Mouse (Mus musculus) inflammation-experienced regulatory T-cells, adult 6 months (primary cell): ENCODE data around the gene Mios. TPM values are rescaled to one million over a fixed set of nuclear protein-coding genes. Genes with fewer than 3 reads are reported as not detected.
A peak's percentile ranks its signal among the peaks of the same experiment; 100 is the strongest.

Source experiments
- ATAC-seq: one replicate; pipeline ENCODE4 v1.8.0; 2017
- polyA plus RNA-seq, 3 experiments: library from polyadenylated mRNA; unstranded; fragments of 100-300 nt; shearing (Covaris generic); gene quantifications; one replicate each; pipeline ENCODE4 v1.2.1; 2017

The Mios gene
- polyA plus RNA-seq, result 10 to 100 TPM; 10.2 to 16.6 (median 10.8) TPM

- ATAC-seq, result peak; percentile 94
Observed at GRCm38 (mm10) chr6:8209047-8209865, at the start of gene Mios. Mios (plus strand) TSS chr6:8209222.

DNA sequence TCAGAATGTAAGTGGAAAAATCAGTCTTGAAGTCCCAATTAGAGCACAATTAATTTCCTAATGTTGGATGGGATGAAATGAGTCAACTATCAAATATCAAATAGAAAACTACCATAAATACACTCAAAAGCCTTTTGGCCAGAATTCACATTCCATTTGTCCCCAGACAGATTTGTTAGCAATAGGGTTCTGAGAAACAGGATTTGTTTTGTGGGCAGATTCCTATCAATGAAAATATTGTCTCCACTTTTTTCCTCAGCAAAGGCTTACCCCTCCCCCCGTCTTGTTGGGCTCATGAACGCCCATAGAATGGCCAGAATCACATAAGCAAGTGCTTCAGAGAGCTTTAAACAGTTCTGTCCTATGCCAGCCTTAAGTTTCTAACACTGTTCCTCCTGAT lies 49.0 kb upstream of the Mios start:
- no peak for ATAC-seq

DNA sequence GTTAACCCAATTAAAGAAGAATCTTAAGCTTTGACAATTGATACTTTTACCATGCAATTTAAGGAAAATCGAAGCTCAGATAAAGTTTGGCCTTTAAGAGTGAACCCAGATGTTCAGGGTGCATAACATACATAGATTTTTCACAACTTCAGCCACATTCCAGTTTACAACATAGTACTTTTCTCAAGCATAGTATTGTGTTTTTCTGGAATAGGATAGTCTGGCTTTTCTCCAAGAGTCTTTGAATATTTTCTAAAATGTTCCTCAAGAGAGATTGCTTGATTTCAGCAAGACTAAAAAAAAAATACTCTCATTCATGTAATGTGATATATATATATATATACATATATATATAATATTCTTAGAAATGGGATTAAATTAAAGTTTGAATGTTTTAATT lies 44.3 kb upstream of the Mios start:
- no peak for ATAC-seq

DNA sequence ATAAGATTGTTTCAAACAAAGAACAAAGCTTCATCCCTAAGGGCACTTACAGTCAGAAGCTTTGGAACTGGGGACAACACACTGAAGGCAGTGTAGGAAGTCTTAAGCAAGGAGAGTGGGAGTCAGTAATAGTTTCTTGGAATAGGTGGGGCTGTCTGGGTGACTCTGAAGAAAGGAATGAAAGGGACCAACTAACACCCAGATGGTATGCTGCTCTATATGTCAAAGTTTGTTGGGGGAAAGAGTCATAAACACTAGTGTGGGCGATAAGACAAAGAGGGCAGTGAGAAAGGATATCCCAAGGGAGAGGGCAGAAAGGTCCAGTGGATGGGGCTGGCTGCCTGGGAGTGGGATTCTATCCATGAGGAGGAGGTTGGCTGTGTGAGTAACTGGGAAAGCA lies 36.9 kb upstream of the Mios start:
- no peak for ATAC-seq

DNA sequence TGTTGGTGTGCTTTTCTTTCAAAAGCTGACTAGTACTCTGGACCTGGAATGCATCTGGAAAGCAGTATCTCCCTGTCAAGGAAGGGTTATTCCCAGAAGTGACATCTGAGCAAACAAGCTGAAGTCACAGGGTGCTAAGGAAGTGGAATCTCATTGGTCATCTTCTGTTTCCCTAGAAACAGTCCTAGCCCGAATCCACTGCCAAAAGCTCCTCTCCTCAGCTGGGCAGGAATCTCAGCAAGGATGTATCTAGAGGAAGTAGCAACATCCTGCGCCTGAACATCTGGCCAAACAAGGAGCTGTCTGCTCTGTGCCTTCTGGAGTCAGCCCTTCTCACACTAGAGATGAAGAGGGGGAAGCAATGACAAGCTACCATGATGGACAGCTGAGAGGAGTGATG lies 35.0 kb upstream of the Mios start:
- ATAC-seq, result no peak

DNA sequence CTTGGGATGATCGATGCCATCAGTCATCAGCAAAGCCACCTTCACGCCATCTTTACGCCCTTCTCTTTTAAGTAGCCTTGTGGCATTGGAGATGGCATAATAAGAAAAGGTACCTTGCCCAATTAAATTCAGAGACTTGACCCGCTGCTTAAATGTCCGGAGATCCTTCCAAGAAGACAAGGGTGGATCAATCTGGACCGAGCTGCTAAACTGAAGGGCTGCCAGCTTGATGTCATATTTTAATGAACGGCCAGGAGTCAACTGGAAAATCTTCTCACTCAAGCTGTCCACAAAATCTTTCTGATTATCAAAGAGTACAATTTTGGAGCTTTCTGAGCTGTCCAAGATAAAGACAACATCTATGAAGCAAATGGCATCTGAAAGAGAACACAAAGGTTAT lies 33.7 kb upstream of the Mios start:
- ATAC-seq, result no peak

- ATAC-seq, result no peak
Observed at GRCm38 (mm10) chr6:8176116-8176515, 32.9 kb upstream of the Mios start.

- no peak for ATAC-seq
Observed at GRCm38 (mm10) chr6:8178397-8178941, 30.6 kb upstream of the Mios start.

GRCm38 (mm10) chr6:8188599-8189233 lies 20.3 kb upstream of the Mios start:
- no peak for ATAC-seq

- no peak for ATAC-seq
Observed at GRCm38 (mm10) chr6:8189917-8190316, 19.1 kb upstream of the Mios start.

- ATAC-seq, result no peak
Observed at GRCm38 (mm10) chr6:8192517-8192916, 16.5 kb upstream of the Mios start, which contains the start of gene Col28a1. Col28a1 (minus strand) TSS chr6:8192617.

DNA sequence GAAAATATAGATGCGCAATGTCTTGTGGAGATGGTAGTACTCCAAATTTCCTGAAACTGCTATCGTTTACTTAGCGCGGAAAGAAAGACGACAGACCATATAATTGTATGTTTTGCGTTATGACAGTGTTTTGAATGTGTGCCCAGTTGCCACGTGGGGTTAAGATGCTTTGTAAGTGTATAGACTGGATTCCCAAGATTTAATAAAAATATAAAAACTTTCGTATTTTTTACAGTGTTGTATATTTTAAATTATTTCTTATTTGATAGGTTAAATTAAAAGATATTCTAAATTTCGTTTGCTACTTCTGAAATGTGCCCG lies 804 bp downstream of the Mios start:
- ATAC-seq, result peak; percentile 5

GRCm38 (mm10) chr6:8210661-8211060 lies 1.6 kb downstream of the Mios start:
- ATAC-seq, result no peak

- ATAC-seq, result no peak
Observed at GRCm38 (mm10) chr6:8227035-8227434, 18.0 kb downstream of the Mios start.

- no peak for ATAC-seq
Observed at GRCm38 (mm10) chr6:8228596-8228995, 19.6 kb downstream of the Mios start.

DNA sequence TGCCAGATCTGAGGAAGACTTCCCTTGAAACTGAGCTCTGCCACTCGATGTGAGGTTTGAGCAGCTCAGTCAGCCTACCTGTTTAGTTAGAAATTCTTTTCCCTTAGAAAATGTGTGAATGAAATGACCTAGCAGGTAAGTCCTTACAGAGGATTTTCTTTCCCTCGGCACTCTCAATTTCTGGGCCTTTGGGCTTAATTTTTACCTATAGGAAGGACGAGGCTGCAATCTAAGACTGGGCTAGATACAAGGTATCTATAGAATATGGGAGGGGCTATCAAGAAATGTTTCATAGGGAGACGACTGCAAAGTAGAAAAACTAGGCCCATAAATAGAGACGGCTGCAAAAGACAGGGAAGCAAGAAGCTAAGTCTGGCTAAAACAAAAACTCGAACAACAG lies 49.3 kb downstream of the Mios start:
- no peak for ATAC-seq

GRCm38 (mm10) chr6:8259004-8259666 lies 50.1 kb downstream of the Mios start, which contains the start of the genes Rpa3, Umad1 and Gm45062:
Rpa3 (minus strand) TSS chr6:8259173.
Umad1 (plus strand) TSS chr6:8259288.
Gm45062 (plus strand) TSS chr6:8259450.
- ATAC-seq, result peak; percentile 98

DNA sequence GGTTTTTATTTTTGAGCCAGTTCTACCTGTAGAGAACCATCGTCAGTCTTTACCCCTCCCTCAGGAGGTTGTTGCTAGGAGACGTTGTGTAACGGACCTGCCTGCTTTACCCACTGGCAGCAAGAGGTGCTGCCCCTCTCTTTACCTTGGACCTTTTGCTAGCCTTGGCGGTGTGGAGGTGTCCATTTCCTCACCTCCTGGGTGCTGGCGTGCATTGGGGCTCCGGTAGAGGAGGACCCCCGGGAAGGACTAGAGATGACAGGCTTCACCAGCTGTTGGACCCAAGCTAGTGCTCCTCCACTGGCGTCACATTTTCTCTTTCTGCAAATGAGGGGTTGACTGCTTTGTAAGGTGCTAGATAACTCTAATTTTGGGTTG lies 50.6 kb downstream of the Mios start:
- ATAC-seq, result peak; percentile 43

- no peak for ATAC-seq
Observed at GRCm38 (mm10) chr6:8271047-8271446, 62.0 kb downstream of the Mios start.

GRCm38 (mm10) chr6:8274387-8275054 lies 65.5 kb downstream of the Mios start:
- ATAC-seq, result peak; percentile 79

DNA sequence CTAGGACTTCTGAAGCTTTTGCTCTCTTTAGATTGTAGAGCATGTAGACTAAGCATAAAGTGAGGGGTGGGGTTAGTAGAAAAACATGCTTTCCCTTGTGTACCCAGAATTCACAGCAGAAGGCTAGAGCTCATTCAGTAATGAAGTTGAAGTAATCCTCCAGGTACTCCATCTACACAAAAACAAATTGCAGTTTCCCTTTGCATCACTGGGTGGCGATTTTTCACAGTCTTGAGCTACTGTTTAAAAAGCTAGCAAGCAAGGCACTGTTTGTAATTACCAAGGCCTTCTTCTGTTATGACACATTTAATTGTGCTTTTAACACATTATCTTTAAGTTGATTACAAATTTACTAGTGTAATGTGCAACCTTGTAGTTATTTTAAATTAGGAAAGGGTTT lies 66.1 kb downstream of the Mios start:
- peak; percentile 75 for ATAC-seq

DNA sequence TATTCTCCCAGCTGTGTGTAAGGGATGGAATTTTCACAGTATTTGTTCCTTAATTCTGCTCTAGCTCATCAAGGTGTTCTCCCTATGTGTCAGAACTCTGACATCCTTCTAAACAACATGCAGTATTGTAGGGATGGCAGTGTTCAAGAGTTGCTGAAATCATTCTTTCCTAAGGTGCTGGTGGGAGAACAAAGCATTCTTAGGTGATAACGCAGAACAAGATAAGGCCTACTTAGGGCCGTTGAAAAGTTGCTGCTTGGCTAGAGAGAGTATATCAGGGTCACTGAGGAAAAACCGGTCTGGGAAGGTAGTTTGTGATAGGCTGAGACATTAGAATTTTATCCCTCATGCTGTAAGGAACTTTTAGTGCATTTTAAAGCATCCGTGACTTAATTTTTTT lies 67.4 kb downstream of the Mios start:
- no peak for ATAC-seq
